Mouse (Mus musculus) thymus, postnatal 14 days (tissue): Measurements from ENCODE around the gene Nfix.

Experiments
- DNase-seq: peaks from one replicate; pipeline ENCODE4 v3.0.0; 2021

Gene Nfix

DNA sequence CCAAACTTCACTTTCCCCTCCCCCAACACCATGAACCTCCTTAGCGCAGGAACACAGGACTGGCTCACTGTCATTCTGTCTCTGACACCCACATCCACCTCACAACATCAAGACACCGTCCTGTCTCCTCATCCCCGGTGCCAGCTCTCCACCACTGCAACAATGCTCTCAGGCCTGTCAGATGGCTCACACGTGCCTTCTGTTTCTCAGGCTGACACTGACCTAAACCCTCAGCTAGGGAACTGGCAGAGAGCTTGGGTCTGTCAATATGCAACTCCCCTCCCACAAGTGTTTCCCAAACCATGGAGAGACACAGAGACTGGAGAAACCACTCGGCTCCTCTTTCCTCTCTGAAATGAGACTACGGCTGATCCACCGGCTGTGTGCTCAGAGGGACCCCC is 39.7 kb downstream of the Nfix start:
- DNase-seq, result no peak

GRCm38 (mm10) chr8:84759718-84760117 is 40.4 kb downstream of the Nfix start:
- no peak for DNase-seq

DNA sequence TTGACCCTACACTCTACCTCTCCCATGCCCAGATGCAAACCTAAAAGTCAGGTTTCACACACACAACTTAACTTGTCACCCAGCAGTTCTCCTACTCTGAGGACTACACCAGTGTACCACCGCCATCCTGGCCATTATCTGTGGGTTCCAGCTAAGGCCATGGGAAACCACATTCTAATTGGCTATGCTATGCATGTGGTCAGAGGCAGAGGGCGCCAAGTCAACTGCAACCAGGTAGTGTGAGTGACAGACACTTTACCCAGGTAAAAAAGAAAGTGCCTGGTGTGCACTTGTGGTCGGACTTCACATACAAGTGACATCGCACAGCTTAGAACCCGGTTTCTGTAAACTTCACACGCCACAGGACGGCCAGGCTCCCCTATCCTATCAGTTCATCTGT is 41.0 kb downstream of the Nfix start:
- DNase-seq, result peak; percentile 26

GRCm38 (mm10) chr8:84758308-84758707 is 41.8 kb downstream of the Nfix start:
- no peak for DNase-seq

GRCm38 (mm10) chr8:84757501-84757900 is 42.6 kb downstream of the Nfix start:
- DNase-seq, result no peak

- DNase-seq, result no peak
Measured at GRCm38 (mm10) chr8:84752734-84753582, 47.2 kb downstream of the Nfix start.

DNA sequence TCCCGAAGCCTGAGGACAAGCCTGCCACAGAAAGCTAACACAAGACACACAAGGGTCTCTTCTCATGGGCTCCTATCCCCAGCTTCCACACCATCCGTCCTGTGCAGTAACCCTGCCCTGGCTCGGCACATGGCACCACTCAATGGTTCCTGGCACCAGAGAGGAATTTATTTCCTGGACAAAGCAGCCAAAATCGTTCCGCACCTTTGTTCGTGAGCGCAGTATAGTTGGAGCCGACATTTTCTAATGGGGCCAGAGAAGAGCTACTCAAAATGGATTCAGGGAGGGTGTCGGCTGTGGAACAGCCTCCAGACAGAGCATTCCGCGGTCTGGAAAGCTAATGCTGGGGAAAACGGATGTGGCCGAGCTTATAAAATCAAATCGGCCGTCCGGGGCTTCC is 50.6 kb downstream of the Nfix start:
- no peak for DNase-seq

- peak; percentile 57 for DNase-seq
Measured at GRCm38 (mm10) chr8:84745032-84745925, 54.9 kb downstream of the Nfix start.

DNA sequence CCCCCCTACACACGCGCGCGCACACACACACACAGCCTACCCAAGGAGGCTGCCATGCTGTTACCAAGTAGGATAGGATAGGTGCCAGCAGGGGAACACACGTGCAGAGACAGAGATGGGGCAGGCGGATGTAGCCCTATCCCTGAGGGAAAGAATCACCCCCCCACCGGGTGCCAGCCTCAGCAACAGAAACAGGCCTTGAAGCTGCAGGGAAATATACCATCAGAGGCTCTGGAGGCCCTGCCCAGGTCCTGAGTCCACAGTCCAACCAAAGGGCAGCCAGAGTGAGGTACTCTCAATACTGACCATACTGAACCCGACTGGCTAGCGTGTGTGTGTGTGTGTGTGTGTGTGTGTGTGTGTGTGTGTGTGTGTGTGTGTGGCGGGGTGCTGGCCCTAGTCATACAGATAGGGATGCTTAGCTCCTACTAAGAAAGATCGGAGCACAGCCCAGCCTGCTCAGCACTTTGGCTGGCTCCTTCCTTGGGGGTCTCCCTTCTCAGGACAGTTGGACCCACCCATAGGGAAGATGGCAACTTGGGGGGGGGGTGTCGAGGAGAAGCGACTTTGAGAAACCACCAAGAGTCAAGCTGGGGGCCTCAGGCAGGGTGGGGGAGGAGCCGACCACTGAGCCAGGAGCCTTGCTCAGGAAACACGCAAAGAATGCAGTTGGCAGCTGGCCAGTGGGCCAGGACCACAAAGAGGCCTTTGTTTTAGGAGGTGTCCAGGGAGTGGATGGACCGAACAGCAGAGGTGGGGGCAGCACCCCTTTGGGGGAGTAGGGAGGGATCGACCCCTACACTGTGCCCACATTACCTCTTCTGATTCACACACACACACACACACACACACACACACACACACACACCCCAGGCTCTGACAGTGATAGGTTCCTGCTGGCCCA is 56.4 kb downstream of the Nfix start:
- DNase-seq, result no peak

- no peak for DNase-seq
Measured at GRCm38 (mm10) chr8:84743054-84743415, 57.1 kb downstream of the Nfix start.

GRCm38 (mm10) chr8:84742171-84743053 is 57.7 kb downstream of the Nfix start:
- DNase-seq, result no peak

DNA sequence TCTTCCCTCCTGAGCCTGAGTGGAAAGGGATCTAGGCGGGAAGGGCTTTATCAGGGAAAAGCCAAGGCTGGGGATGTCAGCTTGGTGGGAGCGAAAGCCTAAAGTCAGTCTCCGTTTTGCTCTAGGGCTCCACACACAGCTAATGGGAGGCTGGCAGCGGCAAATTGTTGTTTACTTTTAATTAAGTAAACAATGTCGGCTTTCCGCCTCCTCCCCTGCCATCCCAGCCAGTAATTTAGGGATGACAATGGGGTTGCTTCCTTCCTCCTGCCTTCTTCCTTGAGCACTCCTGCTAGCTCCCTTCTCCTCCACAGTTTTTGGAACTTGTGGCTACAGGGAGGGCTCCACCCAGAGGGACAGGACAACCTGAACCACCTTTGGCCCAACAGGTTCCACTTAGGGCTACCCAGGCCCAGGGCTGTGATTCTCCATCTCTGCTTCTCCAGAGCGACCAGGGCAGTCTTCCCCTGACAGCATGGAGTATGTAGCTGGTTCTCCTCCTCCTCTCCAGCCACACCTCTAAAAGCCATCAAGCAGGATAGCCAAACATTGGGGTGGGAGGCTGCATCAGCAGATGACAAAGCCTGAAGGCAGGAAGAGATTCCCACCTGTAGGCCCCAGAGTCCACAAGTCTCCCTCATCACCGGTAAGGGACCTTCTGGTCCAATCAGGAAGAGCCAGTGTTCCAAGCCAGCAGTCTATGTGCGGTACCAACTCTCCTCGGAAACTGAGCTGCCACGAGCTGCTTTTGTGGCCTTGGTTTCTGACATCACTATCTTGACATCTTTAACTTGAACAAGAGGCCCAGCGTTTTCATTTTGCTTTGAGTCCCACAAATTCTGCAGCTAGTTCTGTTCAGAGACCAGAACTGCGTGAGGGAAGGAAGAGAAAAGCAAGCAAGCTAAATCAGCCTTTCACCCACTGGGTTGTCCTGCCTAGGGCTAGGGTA is 59.0 kb downstream of the Nfix start:
- DNase-seq, result no peak

DNA sequence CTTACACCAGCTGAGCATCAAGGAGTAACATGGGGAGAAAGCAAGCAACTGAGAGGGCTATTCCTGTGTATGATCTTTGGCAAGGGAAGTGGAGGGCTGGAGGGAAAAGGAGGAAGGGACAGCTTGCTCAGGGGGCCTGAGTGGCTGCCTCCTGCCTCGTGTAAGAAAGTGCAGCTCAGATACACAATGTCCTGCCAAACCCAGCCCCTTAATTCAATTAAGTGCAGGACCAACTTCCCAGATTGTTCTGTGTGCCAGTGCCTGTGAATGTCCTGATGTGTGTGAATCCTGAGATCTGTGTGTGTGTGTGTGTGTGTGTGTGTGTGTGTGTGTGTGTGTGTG is 60.8 kb downstream of the Nfix start:
- no peak for DNase-seq

DNA sequence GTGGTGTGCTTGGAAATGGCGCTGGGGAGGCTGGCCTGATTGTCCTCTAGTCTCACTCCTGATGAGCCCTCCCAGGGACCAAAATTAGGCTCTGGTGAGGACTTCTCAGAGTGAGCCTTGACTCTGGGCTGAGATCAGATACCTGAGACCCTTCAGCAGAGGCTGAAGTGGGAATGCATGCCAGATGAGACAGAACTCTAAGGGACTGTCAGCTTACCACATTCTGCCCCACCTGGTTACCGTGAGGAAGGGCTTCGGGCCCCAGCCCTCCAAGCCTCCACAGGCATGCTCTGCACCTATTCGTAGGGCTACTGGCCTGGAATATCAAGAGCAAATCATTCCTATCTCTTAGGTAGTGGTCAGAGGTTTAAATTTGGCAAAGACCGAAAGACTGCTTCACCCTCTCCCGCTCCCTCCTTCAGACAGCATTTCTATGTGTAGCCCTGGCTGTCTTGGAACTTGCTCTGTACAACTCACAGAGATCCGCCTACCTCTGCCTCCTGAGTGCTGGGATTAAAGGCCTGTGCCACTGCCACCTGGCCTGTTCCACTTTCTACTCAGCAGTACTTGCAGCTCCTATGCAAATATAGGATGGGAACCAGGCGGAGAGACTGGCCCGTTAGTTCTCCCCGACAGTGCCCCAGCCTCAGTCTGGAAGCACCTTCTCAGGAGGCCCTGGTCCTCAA is 61.3 kb downstream of the Nfix start:
- DNase-seq, result no peak

DNA sequence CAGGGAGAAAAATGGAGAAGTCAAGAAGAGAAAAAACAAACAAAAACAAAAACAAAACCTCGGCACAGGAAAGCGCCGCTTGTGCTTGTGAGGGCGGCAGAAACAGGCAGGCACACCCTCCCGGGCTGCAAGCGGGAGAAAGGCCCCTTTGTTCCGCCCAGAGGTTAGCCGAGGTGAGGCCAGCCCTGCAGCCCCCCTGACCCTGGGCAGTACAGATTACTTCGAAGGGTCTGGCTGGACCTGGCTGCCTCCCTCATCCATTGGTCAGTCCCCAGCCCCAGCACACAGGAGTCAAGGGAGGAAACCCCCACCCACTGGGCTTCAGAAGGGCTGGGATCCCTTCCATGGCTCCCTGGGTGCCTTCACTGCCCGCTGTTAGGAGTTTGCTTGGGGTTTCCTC is 61.9 kb downstream of the Nfix start:
- no peak for DNase-seq

GRCm38 (mm10) chr8:84737608-84738007 is 62.5 kb downstream of the Nfix start:
- DNase-seq, result peak; percentile 88

GRCm38 (mm10) chr8:84736521-84736920 is 63.6 kb downstream of the Nfix start:
- no peak for DNase-seq

DNA sequence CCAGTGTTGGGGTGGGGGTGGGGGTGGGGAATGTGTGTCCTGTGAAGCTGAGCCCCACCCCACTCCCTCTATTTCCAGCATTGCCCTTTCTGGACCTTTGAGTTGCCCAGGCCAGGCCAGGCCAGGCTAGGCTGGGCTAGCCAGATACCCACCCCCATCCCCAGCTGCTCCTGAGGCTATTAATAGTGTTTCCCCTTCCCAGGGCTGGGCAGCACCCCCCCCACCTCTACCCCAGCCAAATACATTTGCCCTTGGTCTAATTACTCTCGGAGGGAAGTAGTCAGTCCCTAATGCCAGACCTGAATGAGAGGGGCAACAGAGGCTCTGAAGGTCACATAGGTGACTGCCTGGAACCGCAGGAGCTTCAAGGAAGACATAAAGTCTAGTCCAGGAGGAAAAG is 64.5 kb downstream of the Nfix start:
- no peak for DNase-seq

GRCm38 (mm10) chr8:84734680-84735079 is 65.5 kb downstream of the Nfix start:
- DNase-seq, result no peak

DNA sequence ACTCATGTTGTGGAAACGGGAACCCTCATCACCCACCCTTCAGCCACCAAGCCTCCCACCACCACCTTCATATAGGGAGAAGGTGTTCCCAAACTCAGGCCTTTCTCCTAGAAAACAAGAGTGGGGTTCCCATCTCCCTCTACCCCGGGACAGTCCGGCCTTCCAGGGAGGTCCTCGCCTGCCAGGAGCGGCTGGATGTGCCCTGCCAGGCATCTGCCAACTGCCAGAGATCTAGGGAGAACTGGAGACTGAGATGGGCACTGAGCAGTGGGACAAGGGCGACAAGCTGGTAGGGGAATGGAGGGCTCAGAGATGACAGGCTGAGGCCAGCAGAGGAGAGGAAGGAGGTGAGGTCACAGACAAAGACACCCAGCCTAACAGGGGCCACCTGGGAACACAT is 66.2 kb downstream of the Nfix start:
- DNase-seq, result no peak
